Mouse (Mus musculus) urinary bladder, postnatal 4 days (tissue): ENCODE data around the gene Gm364.
A peak's percentile ranks its signal among the peaks of the same experiment; 100 is the strongest.

ENCODE experiments used
- DNase-seq, 2 experiments: peaks; one replicate each; pipeline ENCODE4 v3.0.0; 2021 to 2022; ENCODE audit warnings: low spot score in 2 of 2

Gm364 gene

DNA sequence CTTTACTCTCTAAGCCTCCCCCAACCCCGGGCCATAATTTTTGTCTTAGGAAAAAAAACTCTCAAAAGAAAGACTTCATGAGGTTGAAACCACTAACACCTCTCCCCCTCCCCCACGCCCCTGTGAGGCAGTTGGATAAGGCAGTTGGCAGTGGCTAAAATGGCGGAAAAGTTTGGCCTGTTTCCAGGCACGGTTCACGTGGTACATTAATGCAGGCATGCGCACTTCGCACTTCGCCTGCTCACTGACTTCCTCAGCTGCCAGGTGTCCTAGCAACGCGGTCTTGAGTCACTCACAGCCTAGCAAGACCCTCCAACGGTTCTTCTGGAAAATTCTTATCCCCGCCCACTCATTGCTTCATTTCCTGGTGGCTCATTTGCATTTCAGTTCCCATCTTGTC lies at the start of gene Gm364:
Gm364 (plus strand) TSS at position 386 of the 400 bp plus-strand sequence.
- peak in 1 of 2 experiments; percentile 66 for DNase-seq

DNA sequence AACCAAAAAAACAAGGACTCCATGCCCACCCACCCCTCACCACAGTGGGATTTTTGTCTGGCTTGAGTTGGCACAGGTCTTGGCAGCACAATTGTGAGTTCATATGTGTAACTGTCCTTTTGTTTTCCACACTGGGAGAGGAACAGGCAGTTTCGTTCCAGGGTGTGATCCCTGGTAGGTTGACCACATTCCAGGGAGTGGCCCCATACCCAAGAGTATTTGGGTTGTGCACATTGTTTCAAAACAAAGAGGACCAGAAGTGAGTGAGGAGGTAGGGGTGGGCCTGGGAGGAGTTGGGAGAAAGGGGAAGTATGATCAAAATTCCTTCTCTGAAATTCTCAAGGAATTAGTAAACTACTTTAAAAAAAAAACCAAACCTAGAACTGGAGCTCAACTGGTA lies 49.6 kb upstream of the Gm364 start:
- no peak for DNase-seq

DNA sequence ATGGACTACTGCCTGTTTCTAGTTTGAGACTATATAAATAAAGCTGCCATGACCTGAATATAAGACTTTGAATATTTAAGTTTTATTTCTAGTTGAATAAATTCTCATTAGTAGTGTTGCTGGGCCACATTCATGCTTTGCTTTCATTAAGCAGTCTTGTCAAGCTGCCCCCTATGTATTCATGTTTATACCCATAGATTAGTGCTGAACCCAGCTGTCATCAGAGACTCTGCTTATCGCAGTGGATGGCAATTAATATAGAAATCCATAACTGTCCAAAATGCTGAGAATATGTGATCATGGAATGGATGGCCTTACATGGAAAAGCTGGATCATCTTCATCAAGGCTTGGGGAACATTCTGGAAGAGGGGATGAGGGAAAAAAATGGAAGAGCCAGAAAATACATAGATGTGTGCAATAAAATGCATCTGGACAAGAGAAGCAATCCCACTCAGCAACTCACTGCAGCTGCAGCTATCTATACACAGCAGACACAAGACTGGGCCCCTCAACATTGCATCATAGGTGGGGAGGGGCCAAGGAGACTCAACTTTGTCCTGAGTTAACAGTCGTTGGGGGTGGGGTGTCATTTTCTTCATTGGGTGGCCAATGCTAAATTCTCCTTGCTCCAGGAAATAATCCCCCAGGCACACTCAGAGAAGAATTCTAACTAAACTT lies 43.9 kb upstream of the Gm364 start:
- no peak for DNase-seq

DNA sequence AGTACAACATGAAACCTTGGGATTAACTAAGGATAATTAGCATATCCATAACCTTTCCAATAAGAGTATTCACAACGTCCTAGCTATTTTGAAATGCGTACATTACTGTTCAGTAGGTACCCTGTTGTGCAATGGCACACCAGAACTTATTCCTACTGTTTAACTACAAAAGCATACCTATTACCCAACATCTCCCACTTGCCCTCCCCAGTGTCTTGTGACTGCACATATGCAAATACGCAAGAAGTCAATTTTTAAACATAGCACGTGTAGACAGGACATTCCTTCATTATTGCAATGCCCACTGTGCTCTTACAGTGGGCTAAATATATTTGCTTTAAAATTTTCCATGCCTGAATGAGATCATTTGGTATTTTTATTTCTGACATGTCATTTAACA lies 36.0 kb upstream of the Gm364 start:
- no peak for DNase-seq

DNA sequence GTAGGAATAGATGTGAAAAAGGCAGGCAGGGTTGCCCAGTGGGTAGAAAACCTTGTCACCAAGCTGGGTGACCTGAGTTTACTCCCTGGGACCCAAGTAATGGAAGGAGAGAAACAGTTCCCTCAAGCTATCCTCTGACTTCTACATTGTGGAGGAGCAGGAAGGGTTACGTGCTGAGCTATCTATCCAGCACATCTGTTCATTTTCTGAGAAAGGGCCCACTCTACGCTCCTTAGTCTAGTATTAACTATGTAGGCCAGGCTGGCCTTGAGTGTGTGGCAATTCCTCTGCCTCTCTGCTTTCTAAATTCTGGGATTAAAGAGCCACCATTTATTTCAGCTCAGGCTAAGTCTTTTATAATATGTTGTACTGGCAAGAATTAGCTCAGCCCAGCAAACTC lies 35.4 kb upstream of the Gm364 start:
- DNase-seq, result no peak

DNA sequence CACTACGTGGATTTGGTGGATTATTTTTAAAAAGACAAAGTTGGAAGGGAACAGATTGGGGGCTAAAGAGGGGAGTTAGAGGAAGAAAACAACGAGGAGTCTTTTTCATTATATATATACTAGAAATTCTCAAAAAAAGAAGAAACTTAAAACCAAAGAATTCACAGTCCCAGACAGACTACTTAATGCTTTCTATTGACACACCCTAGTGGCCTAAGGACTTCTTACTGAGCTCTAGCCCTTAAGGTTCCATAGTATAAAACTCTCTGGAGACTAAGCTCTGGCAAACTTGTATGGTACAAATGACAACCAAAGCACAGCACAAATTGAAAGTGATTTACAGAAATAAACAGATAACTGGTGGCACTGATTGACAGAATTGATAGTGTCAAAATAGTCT lies 34.9 kb upstream of the Gm364 start:
- no peak for DNase-seq

GRCm38 (mm10) chrX:57377096-57377495 lies 31.9 kb upstream of the Gm364 start:
- no peak for DNase-seq

DNA sequence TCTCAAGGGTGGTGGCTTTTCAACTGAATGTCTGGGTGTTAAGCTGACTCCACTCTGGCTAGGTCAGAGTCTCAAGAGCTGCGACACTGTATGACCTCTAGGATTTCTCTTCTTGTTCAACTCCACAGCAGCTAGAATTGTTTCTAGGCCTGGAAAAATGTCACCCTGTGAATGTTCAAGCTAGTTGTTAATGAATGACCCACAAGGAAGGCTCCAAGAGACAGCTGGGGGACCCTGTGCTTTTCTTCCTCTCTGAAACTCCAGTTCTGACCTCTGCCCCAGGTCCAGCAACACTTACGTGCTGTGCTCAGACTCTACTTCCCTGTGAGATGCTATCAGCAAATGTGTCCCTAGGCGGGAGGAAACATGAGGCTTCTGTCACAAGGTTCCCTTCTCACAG lies 30.4 kb upstream of the Gm364 start:
- DNase-seq, result no peak

DNA sequence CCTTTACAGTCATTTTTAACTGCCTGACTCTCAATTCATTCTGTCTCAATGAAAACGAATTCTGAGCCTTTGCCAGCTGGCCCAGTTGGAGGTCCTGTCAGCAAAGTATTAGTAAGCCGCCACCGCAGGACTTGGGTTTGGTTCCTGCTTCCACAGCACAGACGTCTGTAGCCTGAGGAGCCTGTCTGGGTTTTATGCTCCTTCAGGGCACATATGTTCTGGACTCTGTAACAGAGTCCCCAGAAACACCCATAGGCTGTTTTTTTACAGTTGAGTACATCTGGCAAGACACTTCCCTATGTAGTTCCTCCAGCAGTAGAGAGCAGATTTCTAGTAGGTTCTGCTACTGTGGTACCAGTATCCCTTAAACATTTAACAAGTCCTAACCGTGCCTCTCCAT lies 28.0 kb upstream of the Gm364 start:
- no peak for DNase-seq

DNA sequence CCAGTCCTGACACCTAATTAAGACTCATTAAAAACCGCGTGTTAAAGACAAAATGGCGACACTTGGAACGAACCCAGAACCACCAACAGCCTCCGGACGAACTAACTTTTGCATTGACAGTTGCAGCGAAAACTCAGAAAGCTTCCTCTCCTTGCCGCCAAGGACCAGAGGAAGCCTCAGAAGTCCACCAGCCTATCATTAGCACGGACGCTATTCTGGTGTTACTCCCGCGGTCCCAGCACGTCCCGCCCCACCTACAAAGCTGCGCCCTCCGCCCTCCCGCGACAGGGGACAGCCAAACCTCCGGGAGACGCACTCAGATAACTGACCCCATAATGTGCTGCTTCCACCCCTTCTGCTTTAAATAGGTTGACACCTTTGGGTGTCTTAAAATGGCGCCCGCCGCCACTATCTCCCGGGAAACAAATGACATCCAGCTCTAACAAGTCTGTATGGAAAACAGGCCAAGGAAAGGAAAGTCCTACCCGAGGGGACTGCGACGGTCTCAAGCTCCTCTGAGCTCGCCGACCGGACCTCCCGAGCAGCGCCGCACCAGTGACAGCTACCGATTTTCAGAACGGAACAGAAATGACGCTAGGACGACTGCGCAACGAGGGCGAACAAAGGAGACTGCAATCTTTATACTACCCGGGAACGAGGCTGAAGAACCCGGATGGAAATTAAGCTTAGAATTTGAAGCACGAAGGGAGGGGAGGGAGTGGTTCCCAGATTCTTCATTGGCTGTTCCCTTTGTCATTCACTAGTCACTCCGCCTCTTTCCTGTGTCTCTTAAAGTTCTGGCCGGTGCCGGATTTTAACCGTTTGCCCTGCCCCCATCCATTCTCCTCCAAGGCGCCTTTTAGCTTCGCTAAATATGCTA lies 16.3 kb upstream of the Gm364 start, which contains the start of gene Rbmx:
Rbmx (minus strand) TSS at position 670 of the 880 bp plus-strand sequence.
- DNase-seq, result peak; percentile 74 to 79

DNA sequence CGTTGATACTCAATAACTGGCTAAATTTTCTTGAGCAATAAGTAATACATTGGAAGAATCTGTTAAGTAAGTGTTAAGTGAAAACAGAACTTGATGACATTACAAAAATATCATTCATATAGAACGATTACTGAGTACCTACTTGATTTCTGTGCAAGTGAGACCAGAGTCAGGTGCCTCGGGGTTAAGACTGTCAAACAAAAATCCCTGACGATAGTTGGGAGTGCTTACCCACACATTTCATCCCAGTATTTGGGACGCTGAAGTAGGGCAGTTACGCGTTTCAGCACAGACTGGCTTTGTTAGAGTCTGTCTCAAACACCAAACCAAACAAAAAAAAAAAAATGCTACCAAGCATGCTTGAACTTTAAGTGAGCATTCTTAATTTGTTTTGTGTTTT lies 15.5 kb upstream of the Gm364 start:
- no peak for DNase-seq

GRCm38 (mm10) chrX:57401388-57401787 lies 7.6 kb upstream of the Gm364 start:
- DNase-seq, result no peak

- no peak for DNase-seq
These were observed 5.3 kb upstream of the Gm364 start for GRCm38 (mm10) chrX:57403651-57404050.

- no peak for DNase-seq
These were observed 22.7 kb downstream of the Gm364 start for GRCm38 (mm10) chrX:57431610-57432009.

GRCm38 (mm10) chrX:57433897-57434296 lies 24.9 kb downstream of the Gm364 start:
- DNase-seq, result no peak

DNA sequence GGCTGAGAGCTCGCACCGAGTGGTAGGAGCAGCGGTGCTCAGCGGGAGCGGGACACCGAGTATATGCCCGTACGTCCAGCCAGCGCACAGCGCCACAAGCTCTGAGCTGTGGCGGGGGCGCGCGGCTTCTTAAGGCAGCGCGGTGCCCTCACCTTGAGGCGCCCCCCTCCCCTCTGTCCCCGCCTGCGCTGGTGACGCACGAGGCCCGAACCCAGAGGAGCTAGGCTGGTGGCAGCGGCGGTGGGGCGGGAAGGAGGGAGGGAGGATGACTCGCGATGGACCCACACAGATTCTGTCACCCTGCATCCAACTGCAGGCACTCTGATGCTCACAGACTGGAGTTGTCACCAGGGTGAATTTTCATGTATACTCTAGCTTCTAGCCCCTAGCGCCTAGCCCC lies 94.7 kb downstream of the Gm364 start, which contains the start of gene Gpr101:
Gpr101 (minus strand) TSS at position 124 of the 400 bp plus-strand sequence.
- DNase-seq, result no peak

DNA sequence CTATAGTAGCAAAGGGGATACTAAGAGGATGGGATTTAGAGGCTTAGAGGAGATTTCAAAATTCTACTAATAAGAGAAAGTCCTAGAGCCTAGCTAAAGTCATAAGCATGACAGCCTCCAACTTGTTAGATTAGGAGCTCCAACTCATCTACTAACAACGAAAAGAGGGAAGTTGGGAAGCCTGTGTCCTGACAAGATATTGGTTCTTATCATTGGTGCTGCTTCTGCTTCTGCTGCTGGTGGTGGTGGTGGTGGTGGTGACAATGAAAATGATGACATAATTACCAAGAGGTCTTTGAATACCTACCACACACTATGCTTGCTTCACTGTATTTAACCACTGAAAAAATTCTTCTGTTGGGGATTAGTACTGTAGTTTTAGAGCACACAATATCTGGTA lies 97.3 kb downstream of the Gm364 start:
- DNase-seq, result no peak

- DNase-seq, result no peak
These were observed 112.5 kb downstream of the Gm364 start for GRCm38 (mm10) chrX:57521117-57522095.
